Mouse (Mus musculus) large intestine, adult 2 months (tissue): ENCODE measurements around the gene Ccdc88b. TPM values are rescaled to one million over a fixed set of nuclear protein-coding genes. Genes with fewer than 3 reads are reported as not detected.

ENCODE experiments used
- DNase-seq: peaks from one replicate; pipeline ENCODE4 v3.0.0-alpha.2; 2012; ENCODE audit warnings: low read depth, low spot score
- WGBS: fragments of 180-500 bp; shearing (Covaris S2); methylation state at CpG from one replicate; pipeline ENCODE4 v1.1.7; 2018; 5-methylcytosine and 5-hydroxymethylcytosine counted together
- polyA plus RNA-seq: library from polyadenylated mRNA; depleted of rRNA; stranded (reverse); fragments of >200 nt; gene quantifications from 2 replicates; pipeline ENCODE4 v1.2.3, GENCODE M21; 2012

The Ccdc88b gene
- polyA plus RNA-seq, 1 experiment, result 6.7 TPM

- no peak for DNase-seq
- 78% methylated on average over 2 of the region's 2 CpGs for WGBS
These were observed 1.1 kb upstream of the Ccdc88b start for GRCm38 (mm10) chr19:6859032-6859651.

DNA sequence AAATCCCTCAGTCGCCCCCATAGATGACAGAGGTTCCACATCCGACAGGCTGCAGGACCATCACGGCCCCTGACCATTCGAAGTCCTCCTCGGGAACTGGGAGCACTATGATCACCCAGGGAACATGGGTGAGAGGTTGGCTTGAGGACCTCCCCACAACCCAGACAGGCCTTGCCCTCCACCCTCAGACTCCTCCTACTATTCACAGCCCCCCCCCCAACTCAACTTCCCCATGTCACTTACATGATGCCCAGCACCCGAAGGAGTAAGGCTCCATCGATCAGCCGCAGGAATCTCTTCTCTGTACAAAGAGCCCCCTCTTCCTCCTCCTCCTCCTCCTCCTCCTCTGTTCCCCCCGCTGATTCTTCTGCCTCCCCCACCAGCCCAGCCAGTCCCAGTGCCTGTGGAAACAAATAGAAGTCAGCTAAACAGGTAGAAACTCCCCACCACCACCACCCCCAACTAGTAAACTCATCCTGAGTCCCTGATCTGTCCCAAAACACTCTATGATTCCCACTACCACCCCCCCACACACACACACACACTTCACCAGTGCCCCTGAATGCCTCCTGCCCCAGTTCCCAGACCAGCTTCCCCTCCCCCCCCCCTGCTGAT lies 513 bp downstream of the Ccdc88b start:
- no peak for DNase-seq
- 85% methylated on average over 9 of the region's 9 CpGs for WGBS

GRCm38 (mm10) chr19:6857003-6857360 lies 1.0 kb downstream of the Ccdc88b start:
- WGBS, result 81% methylated on average over 3 of the region's 3 CpGs

GRCm38 (mm10) chr19:6856281-6857002 lies 1.6 kb downstream of the Ccdc88b start:
- DNase-seq, result no peak
- 61% methylated on average over 12 of the region's 12 CpGs for WGBS

More at GRCm38 (mm10) chr19:6857003-6857360, 1.0 kb downstream of the Ccdc88b start:
- no peak for DNase-seq

GRCm38 (mm10) chr19:6855225-6856031 lies 2.6 kb downstream of the Ccdc88b start:
- DNase-seq, result no peak
- 23% methylated on average over 38 of the region's 38 CpGs for WGBS

DNA sequence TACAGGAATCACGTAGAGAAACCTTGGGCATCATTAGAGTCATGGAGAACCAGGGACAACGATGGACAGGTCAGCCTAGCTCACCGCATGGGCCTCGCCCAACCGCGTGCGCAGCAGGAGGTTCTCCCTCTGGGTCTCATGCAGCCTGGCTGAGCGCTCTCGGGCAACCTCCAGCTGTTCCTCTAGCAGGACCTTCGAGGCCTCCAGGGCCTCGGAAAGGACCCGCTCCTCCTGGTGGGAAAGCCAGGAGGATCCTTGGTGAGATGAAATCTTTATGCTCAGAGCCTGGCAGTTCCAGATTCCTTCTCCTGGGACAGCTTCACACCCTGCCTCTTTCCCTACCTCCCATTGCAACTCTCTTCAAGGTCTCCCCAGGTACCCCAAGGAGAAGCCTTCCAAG lies 3.4 kb downstream of the Ccdc88b start:
- WGBS, result 95% methylated on average over 12 of the region's 12 CpGs

GRCm38 (mm10) chr19:6853903-6854302 lies 4.1 kb downstream of the Ccdc88b start:
- no peak for DNase-seq
- 86% methylated on average over 8 of the region's 8 CpGs for WGBS

More for the DNA sequence above, 3.4 kb downstream of the Ccdc88b start:
- no peak for DNase-seq

DNA sequence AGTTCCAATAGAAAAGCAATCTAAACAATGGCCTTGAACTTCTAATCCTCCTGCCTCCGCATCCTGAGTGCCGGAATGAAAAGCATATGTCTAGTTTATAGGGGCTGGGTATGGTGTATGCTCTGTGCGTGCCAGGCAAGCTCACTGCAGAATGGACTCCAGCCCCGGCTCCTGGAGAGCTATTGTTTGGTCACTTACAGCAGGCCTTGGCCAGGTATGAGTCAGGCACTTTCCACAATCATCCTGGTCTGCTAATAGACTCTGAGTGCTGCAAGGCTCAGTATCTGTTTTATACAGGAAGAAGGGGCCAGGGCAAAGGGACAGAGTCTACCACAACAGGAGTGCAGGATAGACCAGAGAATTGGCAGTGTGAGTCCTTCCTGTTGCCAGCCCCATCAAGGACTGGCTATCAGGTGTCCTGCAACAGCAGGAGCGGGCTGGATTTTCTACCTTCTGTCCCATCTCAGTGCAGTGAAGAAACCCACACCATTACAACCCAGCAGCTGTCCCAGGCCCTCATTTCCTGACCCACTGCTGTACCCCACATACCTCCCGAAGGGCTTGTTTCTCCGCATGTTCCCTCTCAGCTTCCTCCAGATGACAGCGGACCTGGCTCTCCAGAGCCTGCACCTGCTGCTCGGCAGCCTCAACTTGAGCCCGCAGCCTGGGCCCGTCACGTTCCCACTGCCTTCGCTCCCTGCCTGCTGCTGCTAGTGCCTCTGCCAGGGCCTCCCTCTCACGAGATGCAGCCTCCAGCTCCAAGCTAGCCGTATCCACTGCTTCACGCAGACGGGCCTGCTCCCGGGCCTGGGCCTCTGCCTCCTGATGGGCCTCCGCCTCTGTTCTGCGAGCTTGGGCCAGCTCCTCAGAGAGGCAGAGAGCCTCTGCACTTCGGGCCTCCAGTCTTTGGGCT lies 5.4 kb downstream of the Ccdc88b start:
- DNase-seq, result no peak
- WGBS, result 81% methylated on average over 21 of the region's 21 CpGs

DNA sequence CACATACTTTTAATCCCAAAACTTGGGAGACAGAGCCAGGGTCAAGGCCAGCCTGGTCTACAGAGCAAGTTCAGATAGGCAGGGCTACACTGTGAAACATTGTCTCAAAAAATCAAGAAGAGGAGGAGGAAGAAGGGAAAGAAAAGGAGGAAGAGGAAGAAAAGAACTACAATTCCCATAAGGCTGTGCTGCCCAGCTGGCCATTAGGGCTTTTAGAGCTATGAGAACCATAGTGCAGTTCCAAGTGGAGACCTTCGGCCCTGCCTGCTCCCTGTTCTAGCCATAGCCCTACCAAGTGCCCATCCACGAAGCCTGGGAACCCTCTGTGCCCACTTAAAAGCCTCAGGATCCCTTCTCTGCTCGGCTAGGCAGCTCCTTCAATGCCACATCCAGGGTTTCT lies 6.5 kb downstream of the Ccdc88b start:
- 85% methylated on average over 3 of the region's 3 CpGs for WGBS

GRCm38 (mm10) chr19:6849506-6850068 lies 8.4 kb downstream of the Ccdc88b start:
- no peak for DNase-seq
- WGBS, result 89% methylated on average over 23 of the region's 23 CpGs

More for the DNA sequence above, 6.5 kb downstream of the Ccdc88b start:
- no peak for DNase-seq

- WGBS, result 9% methylated on average over 31 of the region's 31 CpGs
- DNase-seq, result no peak
These were observed 10.0 kb downstream of the Ccdc88b start for GRCm38 (mm10) chr19:6847841-6848517.

- 86% methylated on average over 4 of the region's 4 CpGs for WGBS
- DNase-seq, result no peak
These were observed 12.0 kb downstream of the Ccdc88b start for GRCm38 (mm10) chr19:6846050-6846449.

DNA sequence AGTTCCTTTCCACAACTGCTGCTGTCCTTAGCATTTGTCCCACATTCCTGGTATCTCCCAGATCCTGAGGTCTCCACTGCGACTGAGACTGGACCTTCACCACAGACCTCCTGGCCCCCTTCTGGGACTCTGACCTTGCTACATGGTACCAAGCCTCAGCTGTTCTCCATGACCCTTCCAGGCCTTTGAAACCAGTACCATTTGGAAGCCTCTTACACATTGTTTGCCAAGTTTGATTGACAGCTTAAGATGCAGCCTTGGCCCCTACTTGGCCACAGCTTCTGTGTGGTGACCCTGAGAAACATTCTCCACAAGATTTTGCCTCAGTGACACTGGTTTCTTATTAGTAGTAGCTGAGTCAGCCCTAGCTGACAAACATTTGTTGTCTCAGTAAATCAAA lies 15.7 kb downstream of the Ccdc88b start:
- WGBS, result 87% methylated on average over 1 of the region's 1 CpGs

GRCm38 (mm10) chr19:6841292-6841597 lies 16.8 kb downstream of the Ccdc88b start:
- WGBS, result 12% methylated on average over 3 of the region's 3 CpGs
- no peak for DNase-seq

More for the DNA sequence above, 15.7 kb downstream of the Ccdc88b start:
- no peak for DNase-seq

DNA sequence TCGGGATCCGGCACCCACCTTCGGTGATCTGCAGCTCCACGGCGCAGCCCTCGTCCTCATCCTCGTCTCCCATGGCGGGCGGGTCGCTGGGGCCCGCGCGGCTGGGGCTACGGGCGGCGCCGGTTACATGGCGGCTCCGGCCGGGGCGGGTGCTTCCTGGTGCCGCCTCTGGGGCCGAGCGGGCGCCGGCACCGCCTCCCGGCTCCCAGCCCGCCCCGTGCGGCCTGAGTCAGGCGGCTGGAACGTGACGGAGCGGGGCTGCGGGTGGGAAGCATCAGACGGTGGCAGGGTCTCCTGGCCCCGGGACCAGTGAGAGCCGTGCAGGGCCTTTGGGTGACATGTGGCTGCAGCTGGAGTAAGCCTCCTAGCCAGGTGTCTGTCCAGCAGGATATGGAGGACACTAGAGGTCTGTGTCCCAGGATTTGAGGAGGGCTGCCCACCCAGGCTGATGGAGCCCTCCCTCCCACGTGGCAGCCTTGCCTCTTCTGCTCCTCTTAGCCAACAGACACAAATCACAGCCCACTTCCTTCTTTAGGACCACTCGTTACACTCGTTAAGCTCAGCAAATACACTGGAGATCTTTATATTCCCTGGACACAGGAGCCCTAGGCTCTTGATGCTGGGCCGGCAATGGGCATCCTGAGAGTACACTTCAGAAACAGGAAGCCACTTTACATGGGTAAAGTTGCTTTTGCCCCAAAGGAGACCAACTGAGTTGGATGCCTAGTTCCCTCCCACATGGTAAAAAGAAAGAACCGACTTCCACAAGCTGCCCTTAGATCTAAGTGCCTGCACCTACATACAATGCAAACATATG lies 17.3 kb downstream of the Ccdc88b start, which contains the start of gene Rps6ka4:
Gene Rps6ka4 (minus strand): TSS at position 162 of the 817 bp plus-strand sequence.
- DNase-seq, result no peak
- WGBS, result 1% methylated on average over 44 of the region's 44 CpGs

GRCm38 (mm10) chr19:6839615-6840474 lies 18.2 kb downstream of the Ccdc88b start:
- WGBS, result 10% methylated on average over 46 of the region's 46 CpGs
- DNase-seq, result no peak

DNA sequence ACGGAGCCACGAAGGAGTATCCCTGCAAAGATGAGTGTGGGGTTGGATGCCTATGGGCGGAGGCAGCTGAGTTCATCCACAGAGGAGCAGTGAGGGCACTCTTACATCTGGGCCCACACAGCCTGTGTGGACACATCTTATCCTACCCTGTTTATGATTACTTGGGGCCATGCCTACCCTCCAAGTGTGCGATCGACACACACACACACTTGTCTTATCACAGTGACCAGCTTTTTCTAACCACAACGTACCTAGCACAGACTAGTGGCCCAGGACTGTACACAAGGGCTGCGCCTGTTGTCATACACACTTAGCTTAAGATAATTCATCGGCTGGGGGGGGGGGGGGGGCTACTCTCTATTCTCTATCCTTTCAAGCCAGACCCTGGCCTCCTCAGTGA lies 25.6 kb downstream of the Ccdc88b start:
- 94% methylated on average over 8 of the region's 8 CpGs for WGBS
- DNase-seq, result no peak
